Mouse (Mus musculus): ENCODE measurements at regions not wholly inside any gene's neighbourhood (a gene's known extent, or its start where the extent isn't known, plus 50 kb on each side); places are given as distances from the start of the nearest gene placed in this dataset.

DNA sequence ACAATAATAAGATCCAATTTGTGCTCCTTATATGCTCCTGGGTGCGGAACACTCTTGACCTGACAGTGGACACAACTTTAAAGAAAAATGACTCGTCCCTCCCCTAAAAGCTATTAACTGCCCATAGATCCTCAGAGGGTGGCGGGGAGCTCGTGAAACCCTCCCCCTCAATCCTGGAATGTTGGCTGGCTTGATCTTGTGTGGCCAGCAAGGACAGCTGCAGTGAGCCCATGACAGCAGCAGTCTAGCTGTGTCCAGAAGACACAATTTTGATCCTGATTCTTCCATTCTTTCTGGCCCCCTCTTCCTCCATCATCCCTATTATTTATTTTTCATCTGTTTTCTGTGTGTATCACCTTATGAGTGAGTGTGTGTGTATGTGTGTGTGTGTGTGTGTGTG lies 141.8 kb upstream of the Rreb1 start:
- Histone ChIP-seq H3K9ac (no peak overlapping the region), H3K4me1 (peaks cover 3% of the 10 kb centered on the region; the same call in 1 of the 2 replicates), H3K4me3 (no peak overlapping the region), H3K27me3 (replicated peaks) (no peaks in the 10 kb centered on the region), H3K9me3 (0 out of 2 replicates have a peak, but pooled peaks cover 4% of the 10 kb centered on the region), H3K4me2 (replicated peaks) (no peak overlapping the region), H3K36me3 (no peaks in the 10 kb centered on the region), H3K27ac (no peak overlapping the region)
- 56% methylated on average over 4 of the region's 4 CpGs for WGBS
- no peak for ATAC-seq (ENCODE audit: low FRiP score, low read depth)

DNA sequence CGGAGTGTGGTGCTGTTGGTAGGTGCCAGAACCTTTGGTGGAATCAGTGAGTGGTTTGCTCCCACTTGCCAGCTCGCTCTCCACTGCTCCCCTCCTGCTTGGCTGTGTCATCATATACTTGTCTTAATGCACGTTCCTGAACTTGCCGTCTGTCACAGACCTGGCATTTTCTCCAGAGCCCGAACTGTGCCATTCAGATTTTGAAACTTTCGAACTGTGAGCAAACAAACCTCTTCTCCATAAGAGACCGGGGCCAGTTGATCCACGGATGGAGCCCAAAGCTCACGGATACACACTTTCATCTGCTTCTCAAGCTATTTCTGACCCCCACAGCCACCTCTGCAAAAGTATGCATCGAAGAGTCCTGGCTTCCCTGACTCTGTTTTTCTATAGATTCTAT lies 141.0 kb upstream of the Rreb1 start:
- Histone ChIP-seq H3K27me3 (replicated peaks) (no peaks in the 10 kb centered on the region), H3K4me1 (peaks cover 3% of the 10 kb centered on the region; the same call in 1 of the 2 replicates), H3K36me3 (no peaks in the 10 kb centered on the region), H3K9ac (no peak overlapping the region), H3K4me3 (no peak overlapping the region), H3K27ac (no peak overlapping the region), H3K4me2 (replicated peaks) (no peak overlapping the region), H3K9me3 (0 out of 2 replicates have a peak, but pooled peaks cover 4% of the 10 kb centered on the region)
- 87% methylated on average over 10 of the region's 10 CpGs for WGBS
- no peak for ATAC-seq (ENCODE audit: low FRiP score, low read depth)

DNA sequence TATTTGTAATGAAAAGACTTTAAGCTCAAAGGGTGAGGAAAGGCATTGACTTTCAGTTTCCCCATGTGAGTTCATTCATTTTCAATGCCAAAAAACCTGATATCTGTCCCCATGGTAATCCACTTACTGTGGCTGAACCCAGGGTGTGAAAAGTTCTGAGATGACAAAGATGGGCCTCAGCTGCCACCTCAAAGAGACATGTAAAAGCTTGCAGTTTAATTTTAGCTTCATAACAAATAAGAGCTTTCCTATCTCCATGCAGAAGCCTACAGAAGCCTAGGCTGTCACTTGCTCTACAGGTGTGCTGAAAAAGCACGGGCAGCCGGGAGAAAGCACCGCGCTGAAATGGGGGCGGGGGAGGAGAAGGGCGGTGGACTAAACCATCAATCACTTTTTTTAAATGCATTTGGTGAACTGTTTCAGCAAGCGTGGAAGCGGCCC lies 140.1 kb upstream of the Rreb1 start:
- H3K4me3 ChIP-seq: no peak overlapping the region
- no peaks in the 10 kb centered on the region for H3K36me3 ChIP-seq
- peaks cover 3% of the 10 kb centered on the region; the same call in 1 of the 2 replicates for H3K4me1 ChIP-seq
- no peaks in the 10 kb centered on the region for H3K9me3 ChIP-seq
- no peak overlapping the region for H3K9ac ChIP-seq
- no peak for ATAC-seq (ENCODE audit: low FRiP score, low read depth)
- H3K4me2 ChIP-seq (replicated peaks): no peak overlapping the region
- 41% methylated on average over 8 of the region's 8 CpGs for WGBS
- H3K27me3 ChIP-seq (replicated peaks): no peaks in the 10 kb centered on the region
- no peak overlapping the region for H3K27ac ChIP-seq

DNA sequence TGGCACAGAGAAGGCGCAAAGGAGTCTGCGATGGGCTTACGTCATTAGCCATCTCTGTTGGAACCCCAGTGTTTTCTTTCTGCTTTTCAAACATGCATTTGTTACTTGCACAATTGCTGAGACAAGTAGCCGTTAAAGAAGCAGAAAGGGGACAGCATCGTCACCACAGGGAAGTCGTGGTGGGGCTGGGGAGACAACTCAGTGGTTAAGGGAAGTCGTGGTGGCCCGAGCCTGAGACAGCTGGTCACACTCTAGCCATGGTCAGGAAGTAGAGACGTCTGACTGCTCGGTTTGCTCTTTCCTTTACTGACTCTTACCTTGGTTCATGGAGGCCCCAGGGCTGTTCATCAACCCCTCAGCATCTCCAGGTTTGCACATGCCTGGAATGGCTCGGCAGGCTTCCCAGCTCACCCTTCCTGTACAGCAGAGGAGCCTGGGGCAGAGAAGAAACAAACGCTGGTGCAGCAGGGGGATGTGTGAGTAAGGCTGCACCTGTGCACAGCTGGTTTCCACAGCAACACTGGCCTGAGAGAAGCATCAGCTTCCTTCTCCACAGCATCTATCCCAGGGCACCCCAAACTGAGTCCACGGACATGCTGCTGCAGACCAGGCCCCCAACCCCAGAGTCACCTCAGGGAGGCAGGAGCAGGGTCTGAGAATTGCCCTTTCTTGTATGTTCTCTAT lies 135.6 kb upstream of the Rreb1 start:
- 59% methylated on average over 13 of the region's 13 CpGs for WGBS
- no peak overlapping the region for H3K4me3 ChIP-seq
- no peaks in the 10 kb centered on the region for H3K9me3 ChIP-seq
- H3K27me3 ChIP-seq (replicated peaks): no peaks in the 10 kb centered on the region
- no peak overlapping the region for H3K4me2 ChIP-seq (replicated peaks)
- no peak overlapping the region for H3K27ac ChIP-seq
- H3K9ac ChIP-seq: no peak overlapping the region
- no peak for ATAC-seq (ENCODE audit: low FRiP score, low read depth)
- H3K4me1 ChIP-seq: peaks cover 3% of the 10 kb centered on the region; the same call in 1 of the 2 replicates
- no peaks in the 10 kb centered on the region for H3K36me3 ChIP-seq

DNA sequence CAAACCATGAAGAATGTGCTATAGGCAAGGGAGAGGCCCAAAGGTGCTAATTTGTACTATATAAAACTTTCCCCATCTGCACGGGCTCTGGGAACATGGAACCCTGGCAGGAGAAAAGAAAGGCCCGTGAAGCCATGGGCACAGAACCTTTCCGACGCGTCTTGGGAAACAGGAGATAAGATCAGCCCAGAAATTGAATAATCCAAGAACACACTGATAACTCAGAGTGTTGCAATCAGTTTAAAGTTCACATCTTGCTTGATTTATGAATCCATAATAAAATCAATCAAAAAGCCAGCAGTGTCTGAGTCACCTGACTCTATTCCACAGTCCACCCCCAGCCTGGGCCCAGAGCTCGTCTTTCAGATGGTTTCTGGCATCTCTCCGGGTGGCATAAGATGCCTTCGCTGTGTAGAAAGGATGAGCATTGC lies 133.4 kb upstream of the Rreb1 start:
- Histone ChIP-seq H3K36me3 (no peaks in the 10 kb centered on the region), H3K27ac (no peak overlapping the region), H3K27me3 (replicated peaks) (no peaks in the 10 kb centered on the region), H3K9ac (no peak overlapping the region), H3K9me3 (no peaks in the 10 kb centered on the region), H3K4me1 (no peaks in the 10 kb centered on the region), H3K4me2 (replicated peaks) (no peak overlapping the region), H3K4me3 (no peak overlapping the region)
- 88% methylated on average over 8 of the region's 8 CpGs for WGBS
- no peak for ATAC-seq (ENCODE audit: low FRiP score, low read depth)

DNA sequence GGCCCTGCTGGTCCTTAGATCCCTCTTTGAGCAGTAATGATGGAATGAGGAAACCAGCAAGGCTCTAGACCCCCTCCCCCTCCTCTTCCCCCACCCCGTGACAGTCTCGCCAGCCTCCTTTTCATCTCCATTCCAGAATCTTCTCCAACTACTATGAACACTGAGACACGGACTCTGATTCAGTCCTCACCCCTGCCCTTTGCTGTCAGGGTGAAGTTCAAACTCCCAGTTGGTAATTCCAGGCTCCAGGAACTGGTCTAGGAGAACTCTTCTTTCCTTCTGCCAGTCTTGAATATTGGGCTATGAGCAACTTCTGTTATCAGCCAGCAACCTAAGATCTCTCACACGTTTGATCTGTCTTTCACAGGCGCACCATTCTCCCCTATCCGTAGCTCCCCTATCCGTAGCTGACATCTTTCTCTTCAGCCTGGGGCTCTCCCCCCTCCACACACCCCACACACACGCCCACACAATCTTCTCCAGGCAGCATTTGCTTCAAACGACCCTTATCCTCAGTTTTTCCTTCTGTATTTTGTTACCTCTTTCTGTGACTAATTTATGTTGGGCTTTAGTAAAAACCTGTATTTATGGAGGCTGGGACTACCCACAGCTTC lies 128.6 kb upstream of the Rreb1 start:
- H3K4me1 ChIP-seq: no peaks in the 10 kb centered on the region
- no peaks in the 10 kb centered on the region for H3K36me3 ChIP-seq
- WGBS: 68% methylated on average over 9 of the region's 9 CpGs
- no peak overlapping the region for H3K9ac ChIP-seq
- H3K27ac ChIP-seq: no peak overlapping the region
- no peaks in the 10 kb centered on the region for H3K27me3 ChIP-seq (replicated peaks)
- no peak overlapping the region for H3K4me2 ChIP-seq (replicated peaks)
- H3K4me3 ChIP-seq: no peak overlapping the region
- no peak for ATAC-seq (ENCODE audit: low FRiP score, low read depth)
- no peaks in the 10 kb centered on the region for H3K9me3 ChIP-seq

DNA sequence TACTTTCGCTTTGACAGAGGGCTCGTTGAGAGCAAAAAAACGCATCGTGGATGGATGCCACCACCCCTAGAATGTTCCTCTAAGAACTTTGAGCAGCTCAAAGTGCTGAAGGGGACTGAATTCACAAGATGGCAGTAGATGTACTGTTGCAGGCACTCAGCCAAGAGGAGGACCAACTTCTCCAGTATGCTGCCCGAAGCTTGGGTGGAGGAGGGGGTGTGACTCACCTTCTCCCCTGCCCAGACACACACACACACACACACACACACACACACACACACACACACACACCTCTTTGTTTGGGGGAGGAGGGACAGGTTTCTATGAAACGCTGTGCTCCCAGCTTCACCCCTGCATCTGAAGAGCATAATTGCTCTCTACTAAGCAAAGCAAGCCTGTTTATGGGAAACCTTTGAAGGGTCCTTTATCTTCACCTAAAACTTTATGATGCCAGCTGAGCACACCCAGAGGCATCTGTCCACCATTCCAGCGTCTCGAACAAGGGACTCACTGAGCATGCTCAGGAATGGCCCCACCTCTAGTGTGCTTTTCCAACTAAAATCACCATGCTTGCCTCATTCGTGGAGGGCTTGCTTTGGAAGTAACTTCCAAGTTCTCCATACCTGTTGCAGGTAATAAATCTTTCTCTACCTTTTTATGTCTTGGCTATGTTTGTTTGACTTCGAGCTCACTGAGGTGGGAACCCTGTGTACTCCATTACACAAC lies 126.8 kb upstream of the Rreb1 start:
- Histone ChIP-seq H3K27me3 (replicated peaks) (no peaks in the 10 kb centered on the region), H3K9me3 (no peaks in the 10 kb centered on the region), H3K9ac (no peak overlapping the region), H3K4me3 (no peak overlapping the region), H3K4me2 (replicated peaks) (no peak overlapping the region), H3K4me1 (no peaks in the 10 kb centered on the region), H3K27ac (no peak overlapping the region), H3K36me3 (no peaks in the 10 kb centered on the region)
- no peak for ATAC-seq (ENCODE audit: low FRiP score, low read depth)
- WGBS: 85% methylated on average over 10 of the region's 10 CpGs

DNA sequence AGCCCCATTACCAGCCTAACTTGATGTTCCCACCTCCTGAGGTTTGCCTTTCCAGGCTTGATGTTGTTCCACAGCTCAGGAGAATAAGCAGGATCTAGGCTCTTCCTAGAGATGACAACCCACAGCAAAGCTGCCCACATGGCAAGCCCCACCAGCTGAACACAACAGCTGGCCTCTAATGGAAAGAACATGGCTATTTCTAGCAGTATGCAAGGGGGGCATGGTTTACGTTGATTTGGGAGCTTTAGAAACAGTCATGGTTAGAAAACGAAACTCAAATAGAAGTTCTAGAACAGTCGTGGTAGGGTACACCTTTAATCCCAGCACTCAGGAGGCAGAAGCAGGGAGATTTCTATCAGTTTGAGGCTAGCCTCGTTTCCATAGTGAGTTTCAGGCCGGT lies 123.5 kb upstream of the Rreb1 start:
- H3K4me2 ChIP-seq (replicated peaks): no peak overlapping the region
- no peaks in the 10 kb centered on the region for H3K9me3 ChIP-seq
- H3K36me3 ChIP-seq: no peaks in the 10 kb centered on the region
- no peak overlapping the region for H3K9ac ChIP-seq
- H3K4me1 ChIP-seq: no peaks in the 10 kb centered on the region
- WGBS: 84% methylated on average over 5 of the region's 5 CpGs
- no peaks in the 10 kb centered on the region for H3K27me3 ChIP-seq (replicated peaks)
- no peak for ATAC-seq (ENCODE audit: low FRiP score, low read depth)
- H3K27ac ChIP-seq: no peak overlapping the region
- H3K4me3 ChIP-seq: no peak overlapping the region

DNA sequence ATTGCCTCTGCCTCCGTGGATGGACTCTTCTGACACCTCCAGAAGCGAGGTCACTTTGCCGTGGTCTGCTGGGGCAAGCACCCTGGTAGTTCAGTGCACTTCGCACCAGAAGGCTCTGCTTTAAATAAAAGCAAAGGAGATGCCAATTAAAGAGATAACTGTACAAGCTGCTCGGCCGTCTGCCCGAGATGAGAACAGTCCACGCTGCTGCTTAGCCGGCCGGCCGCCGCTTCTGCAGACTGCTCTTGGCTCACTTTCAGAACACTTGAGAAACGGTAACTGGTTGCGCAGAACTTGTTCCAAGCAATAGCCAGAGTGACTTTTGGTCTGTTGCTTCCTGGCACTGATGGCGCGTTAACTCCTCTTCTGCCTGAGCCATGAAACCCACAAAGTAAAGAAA lies 121.0 kb upstream of the Rreb1 start:
- H3K4me3 ChIP-seq: no peak overlapping the region
- no peak for ATAC-seq (ENCODE audit: low FRiP score, low read depth)
- H3K9ac ChIP-seq: no peak overlapping the region
- no peak overlapping the region for H3K4me2 ChIP-seq (replicated peaks)
- H3K4me1 ChIP-seq: no peaks in the 10 kb centered on the region
- H3K27me3 ChIP-seq (replicated peaks): no peaks in the 10 kb centered on the region
- WGBS: 87% methylated on average over 16 of the region's 16 CpGs
- H3K27ac ChIP-seq: no peak overlapping the region
- H3K36me3 ChIP-seq: no peaks in the 10 kb centered on the region
- no peaks in the 10 kb centered on the region for H3K9me3 ChIP-seq

DNA sequence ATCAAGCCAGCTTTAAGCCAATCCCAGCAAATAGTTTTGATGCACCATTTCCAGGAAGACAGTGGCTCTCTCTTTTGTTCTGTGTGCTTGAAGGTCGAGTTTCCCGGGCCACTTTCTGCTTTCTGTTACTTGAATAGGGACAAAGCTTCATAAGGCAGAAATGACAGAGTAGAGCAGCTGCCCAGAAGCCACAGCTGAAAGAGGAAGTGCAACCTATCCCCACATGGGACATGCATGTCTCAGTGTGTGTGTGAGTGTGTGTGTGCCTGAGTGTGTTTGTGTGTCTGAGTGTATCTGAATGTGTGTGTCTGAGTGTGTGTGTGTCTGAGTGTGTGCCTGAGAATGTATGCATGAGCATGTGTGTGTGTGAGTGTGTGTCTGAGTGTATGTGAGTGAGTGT lies 120.2 kb upstream of the Rreb1 start:
- no peaks in the 10 kb centered on the region for H3K4me1 ChIP-seq
- 54% methylated on average over 2 of the region's 2 CpGs for WGBS
- H3K9ac ChIP-seq: no peak overlapping the region
- H3K27ac ChIP-seq: no peak overlapping the region
- no peak for ATAC-seq (ENCODE audit: low FRiP score, low read depth)
- no peaks in the 10 kb centered on the region for H3K36me3 ChIP-seq
- H3K9me3 ChIP-seq: no peaks in the 10 kb centered on the region
- no peaks in the 10 kb centered on the region for H3K27me3 ChIP-seq (replicated peaks)
- no peak overlapping the region for H3K4me2 ChIP-seq (replicated peaks)
- no peak overlapping the region for H3K4me3 ChIP-seq

DNA sequence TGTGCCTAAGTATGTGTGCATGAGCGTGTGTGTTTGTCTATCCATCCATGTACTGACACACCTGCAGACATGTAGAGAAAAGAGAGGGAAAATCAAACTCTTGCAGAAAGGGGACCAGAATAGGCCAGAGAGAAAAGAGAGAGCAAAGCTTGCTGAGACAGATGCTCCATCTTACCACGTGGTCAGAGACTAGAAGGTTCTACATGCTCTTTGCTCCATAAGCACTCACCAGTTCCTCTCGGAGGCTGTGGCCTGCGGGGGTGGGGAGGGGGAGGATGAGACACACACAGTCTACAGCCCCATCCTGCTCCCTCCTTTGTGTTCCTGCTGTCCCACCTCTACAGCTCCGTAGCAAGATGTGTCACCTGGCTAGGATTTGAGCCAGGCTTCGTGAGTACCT lies 119.7 kb upstream of the Rreb1 start:
- H3K36me3 ChIP-seq: no peaks in the 10 kb centered on the region
- no peak overlapping the region for H3K27ac ChIP-seq
- no peaks in the 10 kb centered on the region for H3K27me3 ChIP-seq (replicated peaks)
- no peak overlapping the region for H3K4me2 ChIP-seq (replicated peaks)
- no peaks in the 10 kb centered on the region for H3K4me1 ChIP-seq
- no peak overlapping the region for H3K9ac ChIP-seq
- ATAC-seq (ENCODE audit: low FRiP score, low read depth): no peak
- H3K9me3 ChIP-seq: no peaks in the 10 kb centered on the region
- WGBS: 80% methylated on average over 6 of the region's 6 CpGs
- no peak overlapping the region for H3K4me3 ChIP-seq

DNA sequence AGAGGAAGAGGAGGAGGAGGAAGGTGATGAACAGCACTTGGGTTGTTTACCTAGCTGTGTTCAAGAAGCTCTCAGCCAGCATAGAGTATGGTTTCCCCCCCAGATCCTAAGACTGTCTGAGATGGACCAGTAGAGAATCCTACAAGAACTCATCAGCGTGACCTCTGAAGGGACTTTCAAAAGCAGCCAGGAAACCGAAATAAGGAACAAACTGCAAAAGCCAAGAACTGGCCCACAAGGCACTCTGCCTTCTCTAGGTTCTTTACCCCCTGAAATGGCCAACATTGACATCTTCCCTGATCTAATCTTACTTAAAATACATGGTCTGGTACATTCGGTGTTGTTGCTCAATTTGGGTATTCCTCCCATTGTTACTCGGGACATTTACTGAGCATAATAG lies 118.1 kb upstream of the Rreb1 start:
- H3K4me1 ChIP-seq: no peaks in the 10 kb centered on the region
- no peaks in the 10 kb centered on the region for H3K36me3 ChIP-seq
- H3K9me3 ChIP-seq: no peaks in the 10 kb centered on the region
- WGBS: 88% methylated on average over 4 of the region's 4 CpGs
- H3K4me2 ChIP-seq (replicated peaks): no peak overlapping the region
- H3K27ac ChIP-seq: no peak overlapping the region
- no peaks in the 10 kb centered on the region for H3K27me3 ChIP-seq (replicated peaks)
- no peak overlapping the region for H3K9ac ChIP-seq
- no peak overlapping the region for H3K4me3 ChIP-seq
- no peak for ATAC-seq (ENCODE audit: low FRiP score, low read depth)

Measured in neural tube, embryonic 12.5 days (tissue).